Mouse (Mus musculus) lung, postnatal 0 days (tissue): ENCODE data around the gene Tgfb2. TPM values are rescaled to one million over a fixed set of nuclear protein-coding genes. Genes with fewer than 3 reads are reported as not detected.
A peak's percentile ranks its signal among the peaks of the same experiment; 100 is the strongest.

Experiments
- ATAC-seq: fragments of 200-750 bp; cut with Nextera tagmentation; 2 replicates; pipeline ENCODE4 v1.8.0; 2017; ENCODE audit warnings: moderate library complexity
- DNase-seq: peaks from one replicate; pipeline ENCODE4 v3.0.0-alpha.2; 2016; ENCODE audit warnings: low spot score
- H3K27ac ChIP-seq: fragments of 300-500 bp; sonication (generic); 2 replicates; pipeline ENCODE4 v1.5.1; 2014; ENCODE audit warnings: antibody characterized with exemption, mild to moderate bottlenecking, low read length, mixed read lengths
- H3K27me3 ChIP-seq: fragments of 300-500 bp; sonication (generic); replicated peaks from 2 replicates; pipeline ENCODE4 v1.6.1; 2014; ENCODE audit warnings: low read length, mixed read lengths; ENCODE audit not compliant: insufficient read depth
- H3K36me3 ChIP-seq: fragments of 300-500 bp; sonication (generic); 2 replicates; pipeline ENCODE4 v1.6.1; 2014; ENCODE audit warnings: low read length, mixed read lengths; ENCODE audit not compliant: insufficient read depth
- H3K4me1 ChIP-seq: fragments of 300-500 bp; sonication (generic); 2 replicates; pipeline ENCODE4 v1.6.1; 2014; ENCODE audit warnings: antibody characterized with exemption, low read depth, low read length, mixed read lengths; ENCODE audit not compliant: insufficient read depth
- H3K4me2 ChIP-seq: fragments of 300-500 bp; sonication (generic); replicated peaks from 2 replicates; pipeline ENCODE4 v1.6.1; 2014; ENCODE audit warnings: low read depth, mild to moderate bottlenecking, low read length, moderate library complexity, mixed read lengths
- H3K4me3 ChIP-seq: fragments of 300-500 bp; sonication (generic); 2 replicates; pipeline ENCODE4 v1.5.1; 2014; ENCODE audit warnings: low read depth, low read length
- H3K9ac ChIP-seq: fragments of 300-500 bp; sonication (generic); replicated peaks from 2 replicates; pipeline ENCODE4 v1.6.1; 2014; ENCODE audit warnings: low read depth, mild to moderate bottlenecking
- H3K9me3 ChIP-seq: fragments of 300-500 bp; sonication (generic); 2 replicates; pipeline ENCODE4 v1.6.1; 2016; ENCODE audit warnings: low read length, mixed read lengths
- CTCF ChIP-seq: IDR thresholded peaks from 2 replicates; pipeline ENCODE4 v1.5.1; 2016; ENCODE audit warnings: antibody characterized with exemption, mild to moderate bottlenecking
- EP300 ChIP-seq: IDR thresholded peaks from 2 replicates; pipeline ENCODE4 v1.6.1; 2016; ENCODE audit warnings: antibody characterized with exemption, mild to moderate bottlenecking, control low read depth
- WGBS: fragments of 180-500 bp; shearing (Covaris S2); extraction: QIAGEN DNeasy Blood & Tissue Kit; methylation state at CpG from one replicate; pipeline ENCODE4 v1.1.7; 2014; 5-methylcytosine and 5-hydroxymethylcytosine counted together
- polyA plus RNA-seq: library from polyadenylated mRNA; unstranded; fragments of >200 nt; fragmentation: Nextera tagmentation; extraction: Ambion mirVana; gene quantifications from 2 replicates; pipeline ENCODE4 v1.2.1, GENCODE M21; 2015

Gene Tgfb2
- polyA plus RNA-seq, 1 experiment from 2014 or later: 49.7 TPM

DNA sequence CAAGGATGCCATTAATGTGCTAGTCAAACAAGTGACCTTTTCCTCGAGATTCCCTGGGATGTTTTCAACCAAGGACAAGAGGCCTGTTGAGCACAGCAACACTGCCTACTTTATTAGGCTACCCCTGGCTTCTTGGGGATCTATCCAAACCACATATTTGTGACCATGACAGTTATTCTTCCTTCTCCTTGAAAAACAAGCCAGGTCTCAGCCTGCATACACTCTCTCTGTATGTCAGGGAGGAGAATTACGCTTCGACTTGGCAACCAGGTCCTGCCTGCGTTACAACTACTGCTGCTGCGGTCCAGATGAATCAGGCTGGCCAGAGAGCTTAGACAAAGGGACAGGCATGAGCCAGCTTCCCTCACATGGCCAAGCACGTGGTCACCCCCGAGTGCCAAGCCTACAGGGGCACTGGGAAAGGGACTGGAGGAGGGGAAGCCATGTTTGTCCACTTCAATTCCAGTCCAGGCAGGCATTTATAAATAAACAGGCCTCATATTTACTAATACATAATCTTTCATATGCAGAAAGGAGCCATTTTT is 78.3 kb downstream of the Tgfb2 start:
- ATAC-seq (no peak), DNase-seq (no peak)
- Histone ChIP-seq H3K9me3 (no peaks in the 10 kb centered on the region), H3K4me2 (no peak overlapping the region), H3K27me3 (no peaks in the 10 kb centered on the region), H3K4me1 (no peaks in the 10 kb centered on the region), H3K36me3 (no peaks in the 10 kb centered on the region; the same call in 1 of the 2 replicates), H3K9ac (no peak overlapping the region), H3K4me3 (no peak overlapping the region), H3K27ac (no peak overlapping the region)
- 80% methylated on average over 7 of the region's 7 CpGs for WGBS
- TF ChIP-seq EP300 (no peak), CTCF (no peak)

- no peak overlapping the region for H3K9ac ChIP-seq
- H3K4me2 ChIP-seq: no peak overlapping the region
- no peaks in the 10 kb centered on the region for H3K36me3 ChIP-seq
- TF ChIP-seq CTCF: no peak
- no peak for TF ChIP-seq EP300
- no peak overlapping the region for H3K27ac ChIP-seq
- H3K27me3 ChIP-seq: no peaks in the 10 kb centered on the region
- no peaks in the 10 kb centered on the region for H3K9me3 ChIP-seq
- no peak overlapping the region for H3K4me3 ChIP-seq
- no peak for DNase-seq
- H3K4me1 ChIP-seq: no peaks in the 10 kb centered on the region
- WGBS: 91% methylated on average over 5 of the region's 5 CpGs
- ATAC-seq: no peak
Measured at GRCm38 (mm10) chr1:186624474-186624873, 81.3 kb downstream of the Tgfb2 start.

DNA sequence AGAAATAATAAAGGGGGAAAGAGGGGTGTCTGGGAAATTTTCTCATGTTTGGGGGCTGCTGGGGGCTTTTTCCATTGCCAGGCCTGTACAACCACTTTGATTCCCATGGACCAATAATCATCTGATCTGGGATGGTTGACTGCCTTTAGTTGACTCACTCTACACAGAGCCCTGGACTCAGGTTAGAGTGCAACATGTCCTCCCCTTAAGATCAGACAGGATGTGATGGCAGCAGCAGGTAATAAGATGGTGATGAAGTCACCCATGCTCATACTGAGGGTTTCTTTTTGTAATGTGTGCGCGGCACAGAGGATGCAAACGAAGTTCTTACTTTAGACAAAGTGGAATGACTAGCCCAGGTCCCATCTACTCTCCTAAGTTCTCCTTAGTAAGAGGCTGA is 84.0 kb downstream of the Tgfb2 start:
- H3K4me2 ChIP-seq: no peak overlapping the region
- ATAC-seq (no peak), DNase-seq (no peak)
- no peaks in the 10 kb centered on the region for H3K27me3 ChIP-seq
- H3K9ac ChIP-seq: no peak overlapping the region
- H3K4me3 ChIP-seq: no peak overlapping the region
- H3K4me1 ChIP-seq: no peaks in the 10 kb centered on the region; the same call in 1 of the 2 replicates
- no peaks in the 10 kb centered on the region for H3K36me3 ChIP-seq
- H3K27ac ChIP-seq: no peak overlapping the region
- 97% methylated on average over 3 of the region's 3 CpGs for WGBS
- TF ChIP-seq CTCF (no peak), EP300 (no peak)
- no peaks in the 10 kb centered on the region for H3K9me3 ChIP-seq

DNA sequence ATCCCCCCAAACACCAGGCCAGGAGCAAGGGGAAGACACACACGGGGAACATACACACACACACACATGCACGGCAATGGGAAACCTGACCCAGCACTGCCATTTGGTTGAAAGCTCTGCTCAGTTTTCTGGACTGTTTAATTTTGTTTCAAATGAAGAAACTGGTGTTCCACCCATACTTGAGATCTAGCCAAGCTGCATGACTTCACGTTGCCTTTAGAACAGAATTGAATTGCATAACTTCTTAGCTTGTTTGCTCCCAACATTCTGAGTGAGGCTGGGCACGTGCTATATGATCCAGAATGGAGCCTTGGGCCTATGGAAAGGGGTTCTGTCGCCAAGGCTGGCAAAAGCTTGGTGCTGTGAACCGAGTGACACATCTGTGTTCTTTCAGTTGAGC is 87.5 kb downstream of the Tgfb2 start:
- DNase-seq (peak; percentile 91), ATAC-seq (peak; percentile 88)
- WGBS: 42% methylated on average over 6 of the region's 6 CpGs
- Histone ChIP-seq H3K4me2 (no peak overlapping the region), H3K9ac (no peak overlapping the region), H3K4me1 (no peaks in the 10 kb centered on the region; the same call in 1 of the 2 replicates), H3K27ac (peak overlapping the region; percentile 58), H3K4me3 (no peak overlapping the region), H3K36me3 (no peaks in the 10 kb centered on the region), H3K27me3 (no peaks in the 10 kb centered on the region), H3K9me3 (no peaks in the 10 kb centered on the region)
- no peak; the same call in 1 of the 2 replicates for TF ChIP-seq EP300
- TF ChIP-seq CTCF: no peak

GRCm38 (mm10) chr1:186611371-186611770 is 94.4 kb downstream of the Tgfb2 start:
- 68% methylated on average over 2 of the region's 2 CpGs for WGBS
- Histone ChIP-seq H3K4me2 (no peak overlapping the region), H3K9ac (no peak overlapping the region), H3K27ac (no peak overlapping the region), H3K4me1 (peaks cover 7% of the 10 kb centered on the region), H3K9me3 (no peaks in the 10 kb centered on the region), H3K4me3 (no peak overlapping the region), H3K27me3 (no peaks in the 10 kb centered on the region), H3K36me3 (no peaks in the 10 kb centered on the region)
- DNase-seq (no peak), ATAC-seq (no peak)
- TF ChIP-seq EP300: no peak
- TF ChIP-seq CTCF: no peak

DNA sequence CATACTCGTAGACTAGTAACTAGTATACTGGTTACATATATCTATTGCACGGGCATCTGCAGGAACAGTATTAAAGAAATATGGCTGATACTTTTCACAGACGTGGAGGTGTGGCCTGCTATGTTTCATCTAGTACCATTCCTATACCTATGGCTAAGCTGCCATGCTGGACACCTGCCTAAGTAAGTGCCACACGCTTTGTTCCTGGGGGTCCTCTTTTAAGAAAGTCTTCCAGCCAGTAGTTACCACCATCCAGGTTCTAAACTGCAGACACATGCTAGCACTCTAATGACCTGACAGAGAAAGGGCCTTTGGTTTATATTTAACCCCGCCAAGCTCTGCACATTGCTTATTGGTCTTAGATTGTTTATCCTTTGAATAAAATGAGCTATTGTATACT is 95.3 kb downstream of the Tgfb2 start:
- Histone ChIP-seq H3K4me1 (peaks cover 7% of the 10 kb centered on the region), H3K4me3 (no peak overlapping the region), H3K27me3 (no peaks in the 10 kb centered on the region), H3K27ac (0 out of 2 replicates have a peak overlapping the region, but pooled peaks have one; percentile 54), H3K9me3 (no peaks in the 10 kb centered on the region), H3K4me2 (no peak overlapping the region; the same call in 1 of the 2 replicates), H3K36me3 (no peaks in the 10 kb centered on the region), H3K9ac (no peak overlapping the region)
- no peak for ATAC-seq
- no peak for TF ChIP-seq CTCF
- no peak for TF ChIP-seq EP300
- DNase-seq: no peak
- WGBS: 77% methylated on average over 5 of the region's 5 CpGs

DNA sequence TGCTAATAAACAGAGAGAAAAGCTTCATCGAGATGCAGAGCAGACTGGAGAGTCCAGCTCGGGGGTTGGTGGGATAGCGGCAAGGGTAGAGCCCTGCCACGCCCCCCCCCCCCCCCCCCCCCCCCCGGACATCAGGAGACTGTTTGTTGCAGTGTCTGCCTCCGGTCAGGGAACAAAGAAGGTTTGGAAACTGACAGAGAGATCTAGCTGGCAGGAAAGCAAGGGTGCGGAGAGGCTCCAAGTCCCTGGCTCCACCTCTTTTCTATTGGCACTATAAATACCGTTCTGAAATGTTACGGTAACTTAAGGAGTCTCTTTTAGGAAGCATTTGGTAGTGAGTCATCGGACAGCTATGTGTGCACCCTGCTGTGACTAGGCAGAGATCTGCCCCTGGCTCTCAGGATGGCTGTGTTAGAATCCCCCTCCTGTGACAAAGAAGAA is 96.0 kb downstream of the Tgfb2 start:
- Histone ChIP-seq H3K4me3 (0 out of 2 replicates have a peak overlapping the region, but pooled peaks have one; percentile 0), H3K27ac (0 out of 2 replicates have a peak overlapping the region, but pooled peaks have one; percentile 54), H3K9ac (no peak overlapping the region), H3K9me3 (no peaks in the 10 kb centered on the region), H3K4me1 (peaks cover 7% of the 10 kb centered on the region), H3K36me3 (no peaks in the 10 kb centered on the region), H3K27me3 (no peaks in the 10 kb centered on the region), H3K4me2 (peak overlapping the region; percentile 41)
- WGBS: 4% methylated on average over 9 of the region's 10 CpGs
- DNase-seq (peak; percentile 95), ATAC-seq (peak; percentile 96)
- peak; percentile 66 for TF ChIP-seq EP300
- TF ChIP-seq CTCF: no peak
